Mouse (Mus musculus) layer of hippocampus, adult 9-10 months (tissue): ENCODE measurements around the gene Pga5.

Experiments used
- DNase-seq: peaks from one replicate; pipeline ENCODE4 v3.0.0; 2022; ENCODE audit warnings: low spot score

Gene Pga5

DNA sequence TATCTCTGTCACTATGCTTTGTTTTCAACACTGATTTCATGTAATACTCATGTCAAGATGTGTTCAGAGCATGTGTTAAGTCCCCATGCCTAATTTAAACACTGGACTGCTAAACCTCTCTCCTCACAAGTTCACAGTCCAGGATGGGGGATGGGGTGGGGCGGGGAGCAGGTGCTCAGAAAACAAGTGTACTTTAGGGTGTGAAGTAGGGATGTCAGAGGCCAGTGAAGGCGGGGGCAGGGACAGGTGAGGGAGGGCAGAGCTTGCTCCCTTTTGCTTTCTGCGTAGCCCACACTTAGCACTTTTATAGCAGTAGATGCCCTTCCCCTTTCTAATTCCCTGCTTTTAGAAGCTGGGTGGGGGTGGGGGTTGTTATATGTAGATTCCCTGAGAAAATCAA lies 12.8 kb downstream of the Pga5 start:
- no peak for DNase-seq

DNA sequence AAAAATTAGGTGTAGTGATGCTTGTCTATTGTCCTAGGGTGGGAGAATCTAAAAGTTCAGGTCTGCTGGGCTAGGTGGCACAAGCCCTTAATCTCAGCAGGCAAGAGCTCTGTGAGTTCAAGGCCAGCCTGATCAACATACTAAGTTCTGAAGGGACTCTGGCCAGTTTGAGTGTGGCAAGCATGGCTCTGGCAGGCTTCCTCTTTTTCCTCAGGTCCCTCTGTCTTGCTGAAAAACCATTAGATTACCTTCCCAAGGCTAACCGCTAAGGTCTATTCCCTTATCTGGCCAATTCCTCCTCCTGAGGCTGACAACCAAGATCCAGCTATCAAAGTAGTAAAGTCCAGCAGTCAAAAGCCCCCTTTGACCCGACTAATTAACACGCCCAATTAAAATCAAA lies 15.2 kb downstream of the Pga5 start:
- DNase-seq, result no peak

DNA sequence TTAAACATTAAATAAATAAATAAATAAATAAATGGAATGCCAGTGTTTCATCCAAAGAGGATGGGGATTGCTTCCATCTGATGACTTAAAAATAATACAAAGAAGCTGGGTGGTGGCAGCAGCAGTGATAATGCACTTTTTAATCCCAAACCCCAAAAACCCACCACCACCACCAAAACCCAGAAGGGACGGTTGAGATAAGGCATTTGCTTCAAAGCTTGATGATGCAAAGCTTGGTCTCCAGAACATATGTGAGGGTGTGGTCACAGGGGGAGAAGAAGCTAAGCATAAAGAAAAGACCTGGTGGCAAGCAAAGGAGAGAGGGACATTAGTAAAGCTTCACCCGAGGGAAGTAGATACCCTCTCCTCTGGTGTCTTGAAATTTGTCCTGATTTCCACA lies 16.0 kb downstream of the Pga5 start:
- DNase-seq, result no peak

DNA sequence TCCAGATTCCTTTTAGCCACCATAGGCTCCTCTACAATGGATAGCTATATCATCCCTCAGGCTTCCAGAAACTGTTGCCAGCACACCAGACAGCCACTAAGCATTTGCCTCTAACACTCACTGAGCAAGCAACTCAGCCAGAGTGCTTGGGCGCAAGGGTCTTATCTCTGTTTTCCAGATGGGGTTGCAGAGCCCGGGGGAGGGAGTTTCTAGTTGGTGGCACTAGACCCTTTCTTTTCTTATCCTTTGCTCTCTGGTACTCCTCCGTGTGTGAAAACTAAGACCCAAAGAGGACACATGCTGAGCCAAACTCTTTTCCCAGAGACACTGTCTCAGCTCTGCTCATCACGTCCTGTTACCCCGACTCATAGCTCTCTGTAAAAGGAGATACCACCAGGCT lies 16.5 kb downstream of the Pga5 start:
- DNase-seq, result no peak

DNA sequence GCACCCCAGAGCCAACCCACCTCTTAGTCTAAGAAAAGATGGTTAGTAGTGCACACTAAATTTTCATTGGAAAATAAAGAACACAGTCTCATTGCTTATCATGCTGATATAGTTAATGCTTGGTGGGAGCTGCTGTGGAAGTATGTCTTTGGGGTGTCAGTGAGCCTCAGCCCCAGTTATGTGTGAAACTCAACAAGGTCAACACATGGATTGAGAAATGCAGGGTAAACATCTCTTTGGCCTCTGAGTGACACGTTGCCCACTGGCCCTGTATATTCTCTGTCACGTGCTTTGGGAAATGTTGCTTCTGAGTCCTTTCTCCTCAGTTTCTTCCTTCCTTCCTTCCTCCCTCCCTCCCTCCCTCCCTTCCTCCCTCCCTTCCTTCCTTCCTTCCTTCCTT lies 19.5 kb downstream of the Pga5 start:
- DNase-seq, result no peak

DNA sequence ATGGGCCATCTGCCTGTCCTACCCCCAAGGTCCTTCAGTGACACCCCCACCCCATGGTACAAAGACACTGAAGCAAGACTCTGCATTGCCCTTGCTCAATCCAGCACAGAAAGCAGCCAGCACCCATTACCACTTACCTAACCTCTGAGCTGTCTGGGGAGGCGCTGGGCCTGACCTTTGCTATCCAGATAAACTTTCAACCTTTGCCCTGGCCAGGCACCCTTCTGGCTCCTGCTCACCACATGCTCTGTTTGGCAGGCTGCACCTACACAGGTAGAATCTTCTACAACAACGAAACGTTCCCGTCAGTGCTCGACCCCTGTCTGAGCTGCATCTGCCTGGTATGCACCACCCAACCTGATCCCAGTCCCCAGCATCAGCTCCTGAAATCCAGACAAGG lies 20.1 kb downstream of the Pga5 start:
- DNase-seq, result no peak

DNA sequence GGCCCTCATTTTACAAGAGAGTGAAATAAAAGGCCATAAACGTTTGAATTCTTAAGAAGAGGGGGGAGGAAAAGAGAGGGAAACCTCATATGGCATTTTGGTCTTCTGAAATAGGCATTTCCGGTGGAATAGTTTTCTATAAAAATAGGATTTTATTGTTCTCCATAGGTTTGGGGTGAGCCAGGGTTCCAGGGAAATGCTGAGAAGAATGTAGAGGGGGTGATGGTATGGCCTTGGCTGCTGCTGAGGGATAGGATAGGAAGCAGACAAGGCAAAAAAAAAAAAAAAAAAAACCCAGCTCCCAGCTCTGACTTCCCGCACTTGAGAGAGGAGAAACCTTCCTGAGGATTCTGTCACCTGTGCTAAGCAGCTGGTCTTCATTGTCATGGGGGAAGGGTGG lies 21.8 kb downstream of the Pga5 start:
- no peak for DNase-seq

DNA sequence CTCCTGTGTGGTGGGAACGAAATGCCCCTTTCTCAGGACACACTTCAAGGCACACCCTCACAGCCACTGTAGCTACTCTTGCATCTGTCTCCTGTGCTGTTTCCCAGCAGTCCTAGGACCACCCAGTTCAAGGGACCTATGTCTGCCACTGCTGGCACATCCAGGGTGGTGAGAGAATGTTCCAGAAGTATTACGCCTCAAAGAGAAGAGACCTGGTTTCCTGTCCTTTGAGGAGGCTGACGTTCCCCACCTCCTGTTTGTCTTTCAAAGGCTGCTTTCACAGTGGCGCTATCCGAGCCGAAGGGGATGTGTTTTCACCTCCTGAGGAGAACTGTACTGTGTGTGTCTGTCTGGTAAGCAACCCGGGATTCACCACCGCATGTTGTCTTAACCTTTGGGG lies 29.7 kb downstream of the Pga5 start:
- DNase-seq, result no peak

DNA sequence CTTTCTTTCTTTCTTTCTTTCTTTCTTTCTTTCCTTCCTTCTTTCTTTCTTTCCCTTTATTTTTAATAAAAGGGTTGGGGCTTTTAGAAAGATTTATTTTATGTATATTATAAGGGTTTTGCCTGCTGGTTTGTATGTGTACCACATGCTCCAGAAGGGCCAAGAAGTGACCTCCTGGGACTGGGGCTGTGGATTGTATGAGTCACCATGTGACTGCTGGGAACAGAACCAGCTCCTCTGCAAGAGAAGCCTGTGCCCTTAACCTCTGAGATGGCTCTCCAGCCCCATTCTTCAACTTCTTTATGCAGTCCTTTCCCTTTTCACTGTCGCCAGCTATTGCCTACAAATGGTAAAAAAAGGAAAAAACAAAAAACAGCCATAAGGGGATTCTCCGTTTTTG lies 32.3 kb downstream of the Pga5 start:
- no peak for DNase-seq

DNA sequence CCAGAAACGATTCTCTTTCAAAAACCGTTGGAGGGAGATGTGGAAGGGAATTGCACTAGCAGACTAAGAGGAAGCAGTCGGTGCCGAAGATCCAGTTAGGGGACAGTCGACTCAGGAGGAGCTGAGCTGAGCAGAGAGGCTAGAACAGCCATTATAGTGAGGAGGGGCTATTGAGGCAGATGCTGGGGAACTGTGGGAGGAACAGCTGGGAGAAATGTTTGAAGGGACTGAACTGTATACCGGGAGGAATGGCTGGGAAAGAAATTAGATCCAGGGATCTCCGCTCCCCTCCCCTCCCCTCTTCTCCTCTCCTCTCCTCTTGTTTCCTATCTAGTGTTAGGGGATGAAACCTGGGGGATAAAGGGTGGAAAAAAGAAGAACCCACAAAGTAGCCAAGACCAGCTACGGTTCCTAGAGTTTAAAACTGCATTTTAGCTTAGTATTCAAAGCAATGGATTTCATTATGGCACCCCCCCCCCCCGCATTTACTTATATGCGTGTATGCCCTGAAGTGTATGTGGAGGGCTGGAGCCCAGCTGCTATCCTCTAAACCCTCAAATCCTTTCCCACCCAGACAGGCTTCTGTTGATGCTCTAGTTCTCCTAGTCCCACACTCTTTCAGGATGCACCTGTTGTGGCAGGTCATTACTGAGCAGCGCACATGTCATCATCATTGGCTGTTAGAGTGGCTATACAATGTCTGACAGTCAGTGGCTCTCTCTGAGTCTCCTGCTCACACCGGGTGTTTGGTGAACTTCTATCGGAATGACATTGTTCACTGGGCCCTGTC lies 37.1 kb downstream of the Pga5 start:
- DNase-seq, result no peak

DNA sequence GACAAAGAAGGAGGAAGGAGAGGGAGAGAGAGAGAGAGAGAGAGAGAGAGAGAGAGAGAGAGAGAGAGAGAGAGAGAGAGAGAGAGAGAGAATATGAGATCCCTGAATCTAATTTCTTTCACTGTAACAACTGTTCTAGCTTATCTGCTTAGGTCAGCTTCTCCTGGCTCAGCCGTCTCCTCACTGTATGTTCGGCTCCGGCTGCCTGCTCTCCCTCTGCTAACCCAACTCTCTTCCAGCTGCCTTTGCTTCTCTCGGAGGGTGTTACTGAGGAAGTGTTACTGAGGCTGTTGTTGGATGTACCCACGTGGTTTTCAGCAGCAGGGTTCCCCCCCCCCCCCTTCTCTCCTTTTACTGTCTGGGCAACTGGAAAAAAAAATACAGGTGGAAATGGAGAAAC lies 37.8 kb downstream of the Pga5 start:
- no peak for DNase-seq

DNA sequence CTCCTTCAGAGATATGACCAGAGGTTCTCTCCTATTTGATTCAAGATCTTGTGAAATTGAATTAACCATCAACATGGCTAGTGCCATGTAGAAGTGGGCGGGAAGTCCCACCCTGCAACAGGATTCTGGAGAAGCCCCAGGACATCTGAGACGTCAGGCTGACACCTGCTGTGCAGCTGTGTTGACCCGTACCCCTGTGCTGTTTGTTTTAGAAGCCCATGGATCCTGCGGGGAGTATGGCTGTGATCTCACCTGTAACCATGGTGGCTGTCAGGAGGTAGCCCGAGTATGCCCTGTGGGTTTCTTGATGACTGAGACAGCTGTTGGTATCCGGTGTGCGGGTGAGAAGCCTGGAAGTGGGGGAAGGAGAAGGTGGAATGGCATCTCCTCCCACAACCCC lies 40.0 kb downstream of the Pga5 start:
- DNase-seq, result no peak

DNA sequence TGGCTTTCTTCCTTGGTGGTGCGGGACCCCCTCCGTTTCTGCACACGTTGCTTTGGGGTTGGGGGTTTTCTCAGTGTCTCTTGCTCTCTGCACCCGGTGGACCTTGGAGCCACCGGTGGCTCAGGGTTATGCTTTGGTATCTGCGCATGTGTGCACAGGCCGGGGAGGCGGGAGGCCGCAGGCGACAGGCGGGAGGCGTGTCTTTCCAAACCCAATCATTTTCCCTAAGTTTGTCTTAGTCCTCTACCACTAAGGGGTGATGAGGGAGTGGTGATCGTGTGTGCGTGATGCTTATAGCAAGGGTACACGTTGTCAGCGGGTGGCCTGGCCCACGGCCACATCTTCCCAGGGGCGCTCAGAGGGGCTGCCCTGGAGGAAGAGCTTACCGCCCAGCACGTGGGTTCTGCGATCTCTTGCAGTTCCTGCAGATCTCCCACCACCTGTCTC lies 43.0 kb downstream of the Pga5 start:
- peak; percentile 12 for DNase-seq

DNA sequence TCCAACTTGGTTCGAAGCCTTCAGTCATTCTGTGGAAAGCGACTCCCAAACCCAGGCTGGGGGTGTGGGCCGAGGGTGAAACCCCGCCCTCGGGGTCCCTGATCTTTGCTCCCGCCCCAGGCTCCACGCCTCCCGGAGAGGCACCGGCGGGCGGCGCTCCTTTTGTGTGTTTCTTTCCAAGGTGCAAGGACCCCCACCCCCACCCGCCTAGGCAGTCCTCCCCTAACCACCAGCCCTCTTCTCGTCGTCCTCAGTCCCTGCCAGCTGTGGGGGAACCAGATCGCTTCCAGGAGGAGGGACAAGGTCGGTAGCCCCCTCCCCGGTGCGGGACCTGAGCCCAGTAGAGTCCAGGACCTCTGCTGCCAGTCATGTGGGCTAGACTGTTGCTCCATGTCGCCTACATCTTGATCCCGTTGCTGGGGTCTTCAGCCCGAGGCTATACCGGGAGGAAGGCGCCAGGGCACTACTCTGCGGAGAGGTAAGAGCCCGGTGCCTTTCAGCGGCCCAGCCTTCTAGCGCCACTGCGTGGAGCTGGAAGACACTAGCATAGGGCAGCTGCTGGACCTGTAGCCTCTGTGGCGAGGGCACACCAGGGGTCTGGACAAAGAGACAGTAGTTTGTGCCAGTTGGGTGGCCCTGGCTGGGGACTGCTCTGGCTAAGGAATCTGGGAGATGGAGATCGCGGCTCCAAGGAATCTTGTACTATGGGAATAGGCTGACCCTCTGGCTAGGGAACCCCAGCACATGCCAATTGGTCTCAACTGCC lies 43.6 kb downstream of the Pga5 start, which contains the start of gene Vwce:
TSS of gene Vwce (plus strand) at position 108 of the 766 bp plus-strand sequence.
- no peak for DNase-seq
